Mouse (Mus musculus) right cerebral cortex, adult 2 months (tissue): ENCODE measurements at regions not wholly inside any gene's neighbourhood (a gene's known extent, or its start where the extent isn't known, plus 50 kb on each side); places are given as distances from the start of the nearest gene placed in this dataset.
"Not testable (repeated sequence)": the region's sequence is repeated elsewhere in the genome, so short reads cannot be mapped to it uniquely, and the experiment has no call there.

Experiments
- DNase-seq, 2 experiments: peaks; one replicate each; pipeline ENCODE4 v3.0.0; 2021 to 2022; ENCODE audit warnings: low spot score in 2 of 2

DNA sequence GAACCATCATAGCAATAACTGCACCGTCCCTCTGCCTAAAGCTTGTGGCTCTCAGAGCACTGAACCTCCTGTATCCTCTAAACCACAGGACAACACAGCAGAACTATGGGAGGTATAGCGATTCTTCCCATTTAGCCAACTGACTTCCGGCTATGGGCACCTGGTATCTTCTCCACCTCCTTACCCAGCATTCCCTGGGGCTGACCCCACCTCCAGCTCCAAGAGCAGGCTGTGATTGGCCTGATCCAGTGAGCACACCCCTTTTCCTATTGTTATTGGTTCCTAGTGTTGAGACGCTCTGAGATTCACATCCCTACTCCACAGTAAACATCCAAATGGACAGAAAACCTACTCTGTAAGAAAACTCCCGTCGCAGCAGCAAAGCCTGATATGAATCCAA lies 236.7 kb downstream of the Prex1 start:
- DNase-seq, result no peak

DNA sequence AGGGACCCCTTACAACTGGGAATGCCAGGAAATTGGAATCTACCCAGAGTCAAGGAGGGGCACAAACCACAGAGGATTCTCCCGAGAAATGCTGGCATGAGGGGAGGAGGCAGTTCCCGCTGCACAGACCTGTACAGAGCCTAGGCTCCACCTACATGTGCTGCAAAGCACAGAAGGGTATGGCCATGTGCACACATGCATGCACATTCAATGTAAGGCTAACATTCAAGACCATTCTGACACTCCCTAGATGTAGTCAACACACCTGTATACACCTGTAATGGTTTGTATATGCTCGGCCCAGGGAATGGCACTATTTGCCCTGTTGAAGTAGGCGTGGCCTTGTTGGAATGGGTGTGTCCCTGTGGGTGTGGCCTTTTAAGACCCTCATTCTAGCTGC lies 238.0 kb downstream of the Prex1 start:
- no peak for DNase-seq

GRCm38 (mm10) chr2:166474601-166475000 lies 239.0 kb downstream of the Prex1 start:
- DNase-seq, result peak; percentile 37 to 38

- DNase-seq, result no peak
Observed at GRCm38 (mm10) chr2:166471257-166471753, 242.3 kb downstream of the Prex1 start.

DNA sequence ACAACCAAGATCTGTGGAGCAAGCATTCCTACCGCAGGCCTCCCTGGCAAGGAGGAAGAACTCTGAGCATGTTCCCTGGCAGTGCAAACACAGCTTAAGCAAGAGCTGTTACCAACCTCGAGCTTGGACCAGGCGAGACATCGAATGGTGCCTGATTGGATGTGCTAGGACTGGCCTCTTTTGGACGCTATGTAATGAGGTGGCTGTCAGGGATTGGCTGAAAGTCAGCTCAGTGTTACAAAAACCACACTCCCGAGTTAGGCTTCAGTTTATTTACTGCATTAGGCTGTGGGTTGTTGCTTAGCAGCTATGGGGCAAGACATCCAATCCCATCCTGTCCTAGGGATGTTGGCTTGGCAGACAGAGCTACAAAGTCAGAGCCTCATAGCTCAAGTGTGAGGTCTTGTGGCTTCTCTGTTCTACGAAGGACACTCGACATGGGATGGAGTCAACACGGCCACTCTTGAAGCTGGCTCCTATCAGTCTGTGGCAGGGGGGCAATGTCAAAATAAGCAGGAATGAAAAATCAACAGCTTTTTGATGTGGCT lies 244.5 kb downstream of the Prex1 start:
- no peak for DNase-seq

GRCm38 (mm10) chr2:166467137-166467536 lies 246.5 kb downstream of the Prex1 start:
- no peak for DNase-seq

GRCm38 (mm10) chr2:166465531-166465930 lies 248.1 kb downstream of the Prex1 start:
- DNase-seq, result no peak

DNA sequence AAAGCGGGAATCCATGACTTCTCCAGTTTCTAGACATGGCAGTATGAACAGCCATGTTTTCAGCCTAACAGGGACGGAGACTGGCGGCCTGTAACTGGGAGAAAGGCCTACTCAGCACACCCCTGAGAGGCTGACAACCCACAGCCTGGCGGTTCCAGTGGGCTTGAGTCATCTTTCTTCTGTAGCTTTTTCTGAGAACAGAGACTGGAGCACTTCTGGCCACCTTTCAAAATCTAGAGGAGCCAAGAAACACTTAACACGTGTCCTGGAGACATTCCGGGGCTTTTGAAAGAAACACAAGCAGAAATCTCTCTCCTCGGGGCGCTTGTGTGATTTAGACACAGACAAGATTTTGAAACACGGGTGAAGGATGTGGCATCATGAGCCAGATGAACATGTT lies 250.1 kb downstream of the Prex1 start:
- peak; percentile 51 to 57 for DNase-seq

- DNase-seq, result no peak
Observed at GRCm38 (mm10) chr2:166461956-166462355, 251.7 kb downstream of the Prex1 start.

DNA sequence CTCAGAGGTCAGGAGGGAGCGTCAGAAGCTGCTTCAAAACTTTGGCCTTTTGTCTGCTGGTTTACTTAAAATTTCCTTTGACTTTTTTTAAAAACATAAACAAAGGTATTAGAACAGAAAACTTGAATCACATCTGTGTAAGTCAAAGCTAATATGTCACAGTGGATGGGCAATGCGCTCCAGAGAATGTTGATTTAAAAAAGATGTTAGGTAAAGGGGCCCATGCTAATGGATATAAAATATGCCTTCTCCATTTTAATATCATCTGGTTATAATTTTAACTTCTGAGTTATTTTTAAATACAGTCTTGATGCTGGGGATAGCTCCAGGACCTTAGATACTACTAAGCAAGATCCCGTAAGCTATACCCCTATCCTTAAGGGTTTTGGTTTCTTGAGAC lies 252.5 kb downstream of the Prex1 start:
- no peak for DNase-seq

DNA sequence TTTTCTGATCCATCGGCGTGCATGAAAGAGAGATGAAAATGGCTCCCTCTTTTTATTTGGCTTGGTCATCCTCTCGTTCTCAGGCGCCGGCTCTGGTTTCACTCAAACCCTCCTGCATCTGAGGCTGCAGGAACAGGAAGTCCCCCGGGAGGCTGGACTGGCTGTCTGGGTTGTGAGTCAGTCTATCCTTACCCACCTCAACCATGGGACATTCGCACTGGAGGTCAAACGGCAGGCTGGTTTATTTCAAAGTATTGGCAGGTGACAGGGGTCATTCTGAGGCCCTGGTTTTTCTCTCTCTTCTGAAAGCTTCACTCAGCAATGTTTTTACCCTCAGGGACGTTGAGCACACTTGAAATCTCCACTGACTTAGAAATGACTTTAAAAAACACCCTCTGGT lies 253.7 kb downstream of the Prex1 start:
- DNase-seq, result no peak

GRCm38 (mm10) chr2:166458953-166459352 lies 254.7 kb downstream of the Prex1 start:
- DNase-seq, result no peak

DNA sequence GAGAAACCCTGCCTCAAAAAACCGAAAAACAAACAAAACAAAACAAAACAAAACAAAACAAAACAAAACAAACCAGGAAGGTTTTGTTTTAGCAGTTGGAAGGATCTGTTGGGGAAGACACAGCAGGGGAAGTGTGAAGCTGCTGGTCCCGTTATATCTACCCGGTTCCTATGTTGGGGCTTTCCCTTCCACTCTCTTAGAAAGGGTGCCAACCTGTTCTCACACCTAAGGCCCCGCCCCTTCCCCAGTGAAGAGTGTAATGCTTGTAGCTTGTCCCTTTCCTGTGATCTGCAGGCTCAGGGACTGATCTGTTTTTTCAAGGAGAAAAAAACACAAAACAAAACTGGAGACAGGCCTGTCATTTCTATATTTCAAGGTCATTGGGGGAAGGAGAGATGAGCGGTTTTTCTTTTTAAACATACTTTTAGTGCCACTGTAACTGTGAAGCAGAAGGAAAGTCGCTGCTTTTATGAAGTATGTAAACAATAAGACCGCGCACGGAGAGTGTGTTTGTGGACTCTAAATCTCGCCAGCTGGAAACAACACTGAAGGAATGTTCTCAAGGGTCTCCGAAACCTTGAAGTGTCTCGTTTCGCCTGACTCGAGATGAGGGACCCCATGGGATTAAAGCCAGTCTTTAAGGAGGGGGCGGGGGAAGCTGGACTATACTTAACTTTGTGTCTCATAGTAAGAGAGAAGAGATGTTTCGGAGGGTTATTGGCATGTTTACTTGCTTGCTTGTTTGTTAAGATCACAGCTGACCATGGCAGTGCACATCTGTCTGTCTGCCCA lies 256.1 kb downstream of the Prex1 start:
- DNase-seq, result no peak

GRCm38 (mm10) chr2:166454160-166454888 lies 259.3 kb downstream of the Prex1 start:
- not testable (repeated sequence) for DNase-seq

- DNase-seq, result no peak
Observed at GRCm38 (mm10) chr2:166450964-166451363, 262.7 kb downstream of the Prex1 start.

DNA sequence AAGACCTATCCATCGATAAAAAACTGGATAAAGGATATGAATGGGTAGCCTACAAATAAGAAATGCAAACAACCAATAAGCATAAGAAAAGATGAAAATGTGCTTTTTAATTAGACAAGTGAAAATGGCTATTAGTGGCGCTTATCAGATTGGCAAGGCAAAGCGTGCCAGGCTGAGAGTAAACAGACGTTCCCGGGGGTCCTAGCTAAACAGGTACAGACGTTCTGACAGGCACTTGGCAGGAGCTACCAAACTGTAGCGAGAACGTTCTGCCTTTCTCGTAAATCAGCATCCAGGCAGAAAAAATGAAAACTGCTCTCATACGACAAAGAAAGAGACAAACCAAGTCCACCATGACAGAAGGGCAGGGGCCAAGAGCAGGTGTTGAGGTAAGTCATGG lies 263.3 kb downstream of the Prex1 start:
- DNase-seq, result no peak

- DNase-seq, result no peak
Observed at GRCm38 (mm10) chr2:166448724-166449123, 264.9 kb downstream of the Prex1 start.

DNA sequence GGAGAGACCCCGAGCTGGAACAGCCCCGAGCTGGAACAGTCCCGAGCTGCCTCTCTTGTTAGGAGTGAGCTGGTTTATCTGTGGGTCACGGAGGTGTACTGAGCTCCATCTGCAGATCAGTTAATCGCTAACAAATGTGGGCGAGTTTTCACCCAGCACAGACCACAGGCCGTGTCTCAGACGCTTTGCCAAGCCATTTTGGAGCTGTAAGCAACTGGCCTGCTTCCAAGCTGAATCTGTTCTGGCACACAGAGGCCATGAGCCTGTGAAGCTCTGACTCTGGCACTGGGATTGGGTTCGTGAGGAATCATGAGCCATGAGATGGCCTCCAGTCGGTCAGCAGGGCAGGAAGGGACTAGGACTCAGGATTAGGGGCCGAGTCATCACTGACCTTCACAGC lies 265.5 kb downstream of the Prex1 start:
- DNase-seq, result peak in 1 of 2 experiments; percentile 29

GRCm38 (mm10) chr2:166446536-166446935 lies 267.1 kb downstream of the Prex1 start:
- no peak for DNase-seq

- not testable (repeated sequence) for DNase-seq
Observed at GRCm38 (mm10) chr2:166445824-166446223, 267.8 kb downstream of the Prex1 start.

- DNase-seq, result no peak
Observed at GRCm38 (mm10) chr2:166442997-166443396, 270.6 kb downstream of the Prex1 start.
